Mouse (Mus musculus) limb, embryonic 11.5 days (tissue): ENCODE data around the gene Cbx6. TPM values are rescaled to one million over a fixed set of nuclear protein-coding genes. Genes with fewer than 3 reads are reported as not detected.
A peak's percentile ranks its signal among the peaks of the same experiment; 100 is the strongest.

Experiments used
- ATAC-seq: fragments of 200-750 bp; cut with Nextera tagmentation; 2 replicates; pipeline ENCODE4 v1.8.0; 2017; ENCODE audit warnings: low read depth; ENCODE audit not compliant: insufficient number of reproducible peaks, low FRiP score, low TSS enrichment
- DNase-seq: peaks from one replicate; pipeline ENCODE4 v3.0.0-alpha.2; 2015; ENCODE audit warnings: low spot score
- H3K27ac ChIP-seq: fragments of 300-500 bp; sonication (generic); replicated peaks from 2 replicates; pipeline ENCODE4 v1.5.1; 2014; ENCODE audit warnings: low read depth, mild to moderate bottlenecking, low read length
- H3K27me3 ChIP-seq: fragments of 300-500 bp; sonication (generic); 2 replicates; pipeline ENCODE4 v1.6.1; 2014; ENCODE audit warnings: mild to moderate bottlenecking, low read length, mixed read lengths; ENCODE audit not compliant: control insufficient read depth, insufficient read depth
- H3K36me3 ChIP-seq: fragments of 300-500 bp; sonication (generic); 2 replicates; pipeline ENCODE4 v1.6.1; 2014; ENCODE audit warnings: mild to moderate bottlenecking, low read length, moderate library complexity, mixed read lengths; ENCODE audit not compliant: control insufficient read depth, insufficient read depth
- H3K4me1 ChIP-seq: fragments of 300-500 bp; sonication (generic); 2 replicates; pipeline ENCODE4 v1.6.1; 2014; ENCODE audit warnings: low read length, mixed read lengths; ENCODE audit not compliant: control insufficient read depth, insufficient read depth
- H3K4me2 ChIP-seq: fragments of 300-500 bp; sonication (generic); 2 replicates; pipeline ENCODE4 v1.6.1; 2014; ENCODE audit warnings: low read depth, mild to moderate bottlenecking, moderate library complexity; ENCODE audit not compliant: severe bottlenecking
- H3K4me3 ChIP-seq: fragments of 300-500 bp; sonication (generic); 2 replicates; pipeline ENCODE4 v1.5.1; 2014; ENCODE audit warnings: low read depth, low read length
- H3K9ac ChIP-seq: fragments of 300-500 bp; sonication (generic); 2 replicates; pipeline ENCODE4 v1.6.1; 2014; ENCODE audit warnings: mild to moderate bottlenecking, low read length
- H3K9me3 ChIP-seq: fragments of 300-500 bp; sonication (generic); 2 replicates; pipeline ENCODE4 v1.6.1; 2016; ENCODE audit warnings: low read length; ENCODE audit not compliant: control insufficient read depth
- WGBS: fragments of 180-500 bp; shearing (Covaris S2); extraction: QIAGEN DNeasy Blood & Tissue Kit; methylation state at CpG from one replicate; pipeline ENCODE4 v1.1.7; 2014; 5-methylcytosine and 5-hydroxymethylcytosine counted together
- polyA plus RNA-seq: library from polyadenylated mRNA; unstranded; fragments of >200 nt; fragmentation: Nextera tagmentation; extraction: Ambion mirVana; gene quantifications from 2 replicates; pipeline ENCODE4 v1.2.1, GENCODE M21; 2014

Gene Cbx6
- polyA plus RNA-seq, 1 experiment from 2014 or later: 12.5 TPM

- H3K27me3 ChIP-seq: no peaks in the 10 kb centered on the region
- ATAC-seq (no peak), DNase-seq (no peak)
- no peaks in the 10 kb centered on the region for H3K9me3 ChIP-seq
- H3K27ac ChIP-seq: no peak overlapping the region
- 63% methylated on average over 7 of the region's 7 CpGs for WGBS
- H3K9ac ChIP-seq: no peak overlapping the region
- H3K4me2 ChIP-seq: no peak overlapping the region
- H3K4me1 ChIP-seq: peaks cover 5% of the 10 kb centered on the region; the same call in 1 of the 2 replicates
- H3K36me3 ChIP-seq: no peaks in the 10 kb centered on the region
- no peak overlapping the region for H3K4me3 ChIP-seq
Measured at GRCm38 (mm10) chr15:79775662-79776061, 58.8 kb downstream of the Cbx6 start.

GRCm38 (mm10) chr15:79774117-79775027 is 60.1 kb downstream of the Cbx6 start:
- Histone ChIP-seq H3K27me3 (no peaks in the 10 kb centered on the region), H3K4me1 (peaks cover 5% of the 10 kb centered on the region; the same call in 1 of the 2 replicates), H3K4me2 (peak overlapping the region; percentile 57), H3K9me3 (no peaks in the 10 kb centered on the region), H3K4me3 (peak overlapping the region; percentile 68), H3K9ac (peak overlapping the region; percentile 76), H3K36me3 (no peaks in the 10 kb centered on the region), H3K27ac (no peak overlapping the region)
- under 1% methylated on average over 50 of the region's 50 CpGs for WGBS
- ATAC-seq (peak; percentile 95), DNase-seq (peak; percentile 92)

Other genes starting within 250 kb of the Cbx6 start
- 1.2 and 1.8 TPM in 2 replicates for gene Dmc1, start 229.6 kb downstream of the Cbx6 start, polyA plus RNA-seq
- 2.0 and 3.1 TPM in 2 replicates for gene Fam227a, start 175.7 kb downstream of the Cbx6 start, polyA plus RNA-seq
- gene Cby1, start 175.5 kb downstream of the Cbx6 start, polyA plus RNA-seq: 60.2 and 64.1 TPM in 2 replicates
- 271 and 277 TPM in 2 replicates for gene Tomm22, start 163.8 kb downstream of the Cbx6 start, polyA plus RNA-seq
- 17.3 and 19.5 TPM in 2 replicates for gene Josd1, start 146.8 kb downstream of the Cbx6 start, polyA plus RNA-seq
- gene Gtpbp1, start 143.8 kb downstream of the Cbx6 start, polyA plus RNA-seq: 38.7 and 39.1 TPM in 2 replicates
- 5.3 and 5.4 TPM in 2 replicates for gene Sun2, start 92.2 kb downstream of the Cbx6 start, polyA plus RNA-seq
- 62.1 and 62.5 TPM in 2 replicates for gene Dnal4, start 56.8 kb downstream of the Cbx6 start, polyA plus RNA-seq
- 0.37 and 0.48 TPM in 2 replicates for gene Nptxr, start 29.9 kb downstream of the Cbx6 start, polyA plus RNA-seq
- gene Npcd, start 451 bp downstream of the Cbx6 start, polyA plus RNA-seq: 0.50 TPM in 1 of 2 replicates, not detected in the other
- 9.7 and 11.8 TPM in 2 replicates for gene Apobec3, start 57.0 kb upstream of the Cbx6 start, polyA plus RNA-seq
- gene Cbx7, start 136.4 kb upstream of the Cbx6 start, polyA plus RNA-seq: 0.97 and 1.4 TPM in 2 replicates
- gene Pdgfb, start 180.3 kb upstream of the Cbx6 start, polyA plus RNA-seq: 1.6 and 2.4 TPM in 2 replicates